Comparison of ENCODE assay signal across 30 mouse cellular contexts in genomic region chr14:115432368-115432767, GRCm38 (mm10).
DNase-seq lines count a peak whose midpoint lies in the region; ATAC-seq lines count a peak whose summit lies in the region.
"Had no signal": no experiment of that assay in that cellular context is flagged by ENCODE, and none has a peak within 500 bp of the region (broad histone marks: within the 10 kb centered on the region; RNA-seq: fewer than 3 reads in every experiment).

No protein-coding gene starts in this region.

- WGBS in embryonic facial prominence, embryonic 11.5 days: 37% methylated on average over 3 of the region's 3 CpGs
- WGBS in embryonic facial prominence, embryonic 10.5 days: 51% methylated on average over 3 of the region's 3 CpGs
- WGBS in hindbrain, embryonic 12.5 days: 43% methylated on average over 3 of the region's 3 CpGs
- 50% methylated on average over 3 of the region's 3 CpGs for WGBS in hindbrain, embryonic 16.5 days
- WGBS in neural tube, embryonic 13.5 days: 48% methylated on average over 3 of the region's 3 CpGs

- H3K4me3 ChIP-seq in embryonic facial prominence, embryonic 11.5 days (ENCODE audit: low read depth, low read length): no peak overlapping the region
- H3K4me3 ChIP-seq in embryonic facial prominence, embryonic 10.5 days: no peak overlapping the region
- H3K4me3 ChIP-seq in hindbrain, embryonic 12.5 days: no peak overlapping the region
- H3K4me3 ChIP-seq in hindbrain, embryonic 16.5 days (ENCODE audit: low read length): no peak overlapping the region
- H3K4me3 ChIP-seq in neural tube, embryonic 13.5 days: no peak overlapping the region
- H3K4me3 ChIP-seq: forebrain, embryonic 10.5 days; forebrain, embryonic 15.5 days; heart, embryonic 12.5 days; heart, embryonic 15.5 days; hindbrain, embryonic 15.5 days had no signal

- H3K36me3 ChIP-seq in embryonic facial prominence, embryonic 11.5 days (replicated peaks; ENCODE audit: control insufficient read depth, insufficient read depth, low read depth, low read length): no peaks in the 10 kb centered on the region
- H3K36me3 ChIP-seq in embryonic facial prominence, embryonic 10.5 days (replicated peaks): no peaks in the 10 kb centered on the region
- no peaks in the 10 kb centered on the region for H3K36me3 ChIP-seq in hindbrain, embryonic 12.5 days
- H3K36me3 ChIP-seq in hindbrain, embryonic 16.5 days (ENCODE audit: control insufficient read depth, insufficient read depth, low read length): no peaks in the 10 kb centered on the region
- no peaks in the 10 kb centered on the region for H3K36me3 ChIP-seq in neural tube, embryonic 13.5 days
- H3K36me3 ChIP-seq: forebrain, embryonic 10.5 days; forebrain, embryonic 15.5 days; G1E; heart, embryonic 12.5 days; heart, embryonic 15.5 days; hindbrain, embryonic 15.5 days had no signal

- no peaks in the 10 kb centered on the region for H3K4me1 ChIP-seq in embryonic facial prominence, embryonic 11.5 days (ENCODE audit: control insufficient read depth, insufficient read depth, low read length)
- peaks cover 8% of the 10 kb centered on the region for H3K4me1 ChIP-seq in embryonic facial prominence, embryonic 10.5 days
- H3K4me1 ChIP-seq in hindbrain, embryonic 12.5 days: no peaks in the 10 kb centered on the region
- 0 out of 2 replicates have a peak, but pooled peaks cover 2% of the 10 kb centered on the region for H3K4me1 ChIP-seq in hindbrain, embryonic 16.5 days (ENCODE audit: control insufficient read depth, insufficient read depth, low read depth, low read length)
- H3K4me1 ChIP-seq in neural tube, embryonic 13.5 days (replicated peaks): peaks cover 8% of the 10 kb centered on the region; the same call in 1 of the 2 replicates
- H3K4me1 ChIP-seq: forebrain, embryonic 10.5 days; forebrain, embryonic 15.5 days; hindbrain, embryonic 15.5 days had no signal

- no peak overlapping the region for H3K4me2 ChIP-seq in embryonic facial prominence, embryonic 11.5 days (ENCODE audit: low read depth, low read length)
- H3K4me2 ChIP-seq in hindbrain, embryonic 12.5 days (replicated peaks): no peak overlapping the region
- H3K4me2 ChIP-seq in hindbrain, embryonic 16.5 days (ENCODE audit: low read length): no peak overlapping the region
- no peak overlapping the region for H3K4me2 ChIP-seq in neural tube, embryonic 13.5 days
- H3K4me2 ChIP-seq: forebrain, embryonic 15.5 days; heart, embryonic 12.5 days; heart, embryonic 15.5 days; hindbrain, embryonic 15.5 days had no signal

- no peak overlapping the region for H3K27ac ChIP-seq in embryonic facial prominence, embryonic 11.5 days (replicated peaks; ENCODE audit: low read depth, low read length)
- H3K27ac ChIP-seq in embryonic facial prominence, embryonic 10.5 days (replicated peaks): no peak overlapping the region
- 0 out of 2 replicates have a peak overlapping the region, but pooled peaks have one; percentile 2 for H3K27ac ChIP-seq in hindbrain, embryonic 12.5 days
- H3K27ac ChIP-seq in hindbrain, embryonic 16.5 days (ENCODE audit: low read depth, low read length): no peak overlapping the region
- no peak overlapping the region for H3K27ac ChIP-seq in neural tube, embryonic 13.5 days (replicated peaks)
- H3K27ac ChIP-seq: forebrain, embryonic 10.5 days; forebrain, embryonic 15.5 days; heart, embryonic 15.5 days; hindbrain, embryonic 15.5 days had no signal

- no peaks in the 10 kb centered on the region for H3K27me3 ChIP-seq in embryonic facial prominence, embryonic 11.5 days (ENCODE audit: control insufficient read depth, insufficient read depth, low read length)
- no peaks in the 10 kb centered on the region for H3K27me3 ChIP-seq in embryonic facial prominence, embryonic 10.5 days (replicated peaks; ENCODE audit: low read depth, poor library complexity, severe bottlenecking)
- no peaks in the 10 kb centered on the region for H3K27me3 ChIP-seq in hindbrain, embryonic 12.5 days
- no peaks in the 10 kb centered on the region for H3K27me3 ChIP-seq in hindbrain, embryonic 16.5 days (replicated peaks; ENCODE audit: control insufficient read depth, insufficient read depth, low read length)
- no peaks in the 10 kb centered on the region for H3K27me3 ChIP-seq in neural tube, embryonic 13.5 days
- H3K27me3 ChIP-seq: CH12.LX; forebrain, embryonic 15.5 days; heart, embryonic 12.5 days; heart, embryonic 15.5 days; hindbrain, embryonic 15.5 days had no signal

- DNase-seq in embryonic facial prominence, embryonic 11.5 days (ENCODE audit: low spot score): peak; percentile 13
- no peak for DNase-seq in embryonic facial prominence, embryonic 10.5 days (ENCODE audit: low spot score)
- no peak for DNase-seq in neural tube, embryonic 10.5 days (ENCODE audit: extremely low spot score, low spot score)
- peak; percentile 2 for DNase-seq in retina, postnatal 1 day
- no peak for DNase-seq in adrenal gland, adult 18-20 months (ENCODE audit: low spot score in 2 of 2)
- DNase-seq: adrenal gland, adult 2 months; adrenal gland, postnatal 25 days; B cell, adult 2 months; cerebellum, adult 11-12 months; cerebellum, adult 8-10 months; cerebellum, postnatal 10 days; cerebellum, postnatal 36 days; gastrocnemius, postnatal 25 days; heart, adult 18-20 months; heart, postnatal 10 days; heart, postnatal 36 days; kidney, adult 18-20 months had no signal

- H3K9me3 ChIP-seq in embryonic facial prominence, embryonic 11.5 days (replicated peaks; ENCODE audit: control insufficient read depth, low read length): no peaks in the 10 kb centered on the region
- H3K9me3 ChIP-seq in embryonic facial prominence, embryonic 10.5 days: no peaks in the 10 kb centered on the region
- H3K9me3 ChIP-seq in hindbrain, embryonic 12.5 days (replicated peaks): no peaks in the 10 kb centered on the region
- no peaks in the 10 kb centered on the region for H3K9me3 ChIP-seq in hindbrain, embryonic 16.5 days (ENCODE audit: control insufficient read depth, low read length)
- no peaks in the 10 kb centered on the region for H3K9me3 ChIP-seq in neural tube, embryonic 13.5 days
- H3K9me3 ChIP-seq: forebrain, embryonic 10.5 days; forebrain, embryonic 15.5 days; heart, embryonic 12.5 days; heart, embryonic 15.5 days; hindbrain, embryonic 15.5 days had no signal

- no peak overlapping the region for H3K9ac ChIP-seq in embryonic facial prominence, embryonic 11.5 days (replicated peaks; ENCODE audit: low read length)
- no peak overlapping the region for H3K9ac ChIP-seq in hindbrain, embryonic 12.5 days
- no peak overlapping the region for H3K9ac ChIP-seq in hindbrain, embryonic 16.5 days (ENCODE audit: low read depth, low read length)
- H3K9ac ChIP-seq in neural tube, embryonic 13.5 days: no peak overlapping the region
- H3K9ac ChIP-seq: forebrain, embryonic 15.5 days; heart, embryonic 12.5 days; heart, embryonic 15.5 days; hindbrain, embryonic 15.5 days had no signal

- no peak for ATAC-seq in embryonic facial prominence, embryonic 11.5 days (replicated peaks; ENCODE audit: insufficient number of reproducible peaks, low FRiP score, low TSS enrichment, low read depth)
- ATAC-seq in hindbrain, embryonic 12.5 days (ENCODE audit: low FRiP score): 0 out of 2 replicates have a peak, but pooled peaks have one; percentile 46
- no peak for ATAC-seq in hindbrain, embryonic 16.5 days
- peak; percentile 32; the same call in 1 of the 2 replicates for ATAC-seq in neural tube, embryonic 13.5 days (ENCODE audit: low read depth)
- ATAC-seq: forebrain, embryonic 15.5 days; inflammation-experienced regulatory T-cells, adult 6 months; intestine, embryonic 16.5 days; Patski had no signal

Comparison
In these comparisons a context has a peak if more than half of its experiments do, and no peak if none do; other contexts are left out.
1. ATAC-seq: peak in hindbrain, embryonic 12.5 days (single experiment) and neural tube, embryonic 13.5 days (single experiment); none in embryonic facial prominence, embryonic 11.5 days (single experiment) and hindbrain, embryonic 16.5 days (single experiment).
2. DNase-seq: peak in embryonic facial prominence, embryonic 11.5 days (single experiment) and retina, postnatal 1 day (single experiment); none in embryonic facial prominence, embryonic 10.5 days (single experiment), neural tube, embryonic 10.5 days (single experiment) and adrenal gland, adult 18-20 months (0 of 2).